Mouse (Mus musculus) fibroblast of lung, adult 2 months (primary cell): ENCODE data around the gene Kcnh7.

Source experiments
- DNase-seq: peaks from one replicate; pipeline ENCODE4 v3.0.0-alpha.2; 2011; ENCODE audit warnings: low read depth

Kcnh7 gene

DNA sequence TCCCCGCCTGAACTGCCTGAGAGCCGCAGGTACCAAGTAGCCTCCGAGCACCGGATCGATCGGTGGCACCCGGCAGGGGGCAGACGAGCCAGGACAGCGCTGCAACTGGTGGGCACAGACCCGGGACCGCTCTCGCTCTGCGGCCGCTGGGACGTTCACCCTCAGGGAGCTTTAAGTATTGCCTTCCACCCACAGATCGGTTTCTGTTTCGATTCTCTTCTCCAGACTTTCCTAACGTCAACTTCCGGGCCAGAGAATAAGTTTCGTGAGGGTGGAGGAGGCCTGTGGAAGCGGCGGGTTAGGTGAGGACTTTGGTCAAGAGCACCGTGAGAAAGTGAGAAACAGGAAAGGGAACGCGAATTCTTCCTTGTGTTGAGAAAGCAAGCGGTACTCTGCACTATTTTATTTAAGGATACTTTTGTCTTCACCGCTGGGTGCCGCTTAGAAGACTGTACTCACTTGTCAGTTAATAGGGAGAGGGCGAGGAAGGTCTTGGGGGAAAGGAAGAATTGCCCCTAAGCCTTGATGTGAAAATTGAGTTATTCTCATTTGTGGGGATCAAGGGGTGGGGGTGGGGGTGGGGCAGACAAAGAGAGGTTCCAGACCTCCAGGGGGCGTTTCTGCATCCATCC lies 538.0 kb downstream of the Kcnh7 start, which contains the start of gene Ifih1:
Gene Ifih1, minus strand, starts transcription at position 242 of the 632 bp plus-strand sequence.
- DNase-seq, result no peak

DNA sequence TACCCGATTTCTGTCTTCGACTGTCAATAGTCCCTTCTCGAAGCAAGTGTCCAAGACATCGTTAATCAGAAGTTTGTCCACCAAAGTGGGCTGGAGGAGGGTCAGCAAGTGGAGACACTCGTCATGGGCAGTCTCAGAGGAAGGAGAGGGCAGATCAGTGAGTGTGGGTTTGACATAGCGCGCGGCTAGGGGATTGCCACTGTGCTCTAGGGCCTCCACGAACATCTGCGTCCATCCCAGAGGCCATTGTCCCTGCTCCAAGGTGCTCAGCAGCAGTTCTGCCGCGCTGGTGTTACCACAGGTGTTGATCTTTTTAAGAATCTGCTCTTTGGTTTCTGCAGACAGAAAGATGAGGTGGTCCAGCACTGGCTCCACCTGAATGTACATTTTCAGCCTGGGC lies 538.6 kb downstream of the Kcnh7 start:
- no peak for DNase-seq

DNA sequence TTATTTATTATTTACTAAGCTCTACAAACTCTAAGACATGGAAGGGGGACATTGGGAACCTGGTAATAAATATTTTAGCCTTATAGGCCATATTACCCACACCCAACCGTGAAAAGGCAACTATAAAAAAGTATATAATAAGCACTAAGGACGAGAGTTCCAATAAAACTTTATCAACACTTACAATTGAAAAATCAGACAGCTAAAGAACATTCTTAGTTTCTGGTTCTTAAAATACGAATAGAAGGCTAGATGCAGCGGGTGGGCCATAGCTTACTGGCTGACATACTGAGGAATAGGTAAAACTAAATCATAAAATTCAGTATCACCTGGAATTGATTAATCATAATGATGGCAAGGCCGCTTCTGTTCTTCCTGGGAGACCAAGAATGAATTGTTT lies 539.2 kb downstream of the Kcnh7 start:
- DNase-seq, result no peak
